Mouse (Mus musculus) lung, postnatal 0 days (tissue): ENCODE data around the gene Yap1. TPM values are rescaled to one million over a fixed set of nuclear protein-coding genes. Genes with fewer than 3 reads are reported as not detected.

ENCODE experiments used
- ATAC-seq: fragments of 200-750 bp; cut with Nextera tagmentation; 2 replicates; pipeline ENCODE4 v1.8.0; 2017; ENCODE audit warnings: moderate library complexity
- DNase-seq: peaks from one replicate; pipeline ENCODE4 v3.0.0-alpha.2; 2016; ENCODE audit warnings: low spot score
- H3K27ac ChIP-seq: fragments of 300-500 bp; sonication (generic); 2 replicates; pipeline ENCODE4 v1.5.1; 2014; ENCODE audit warnings: antibody characterized with exemption, mild to moderate bottlenecking, low read length, mixed read lengths
- H3K27me3 ChIP-seq: fragments of 300-500 bp; sonication (generic); replicated peaks from 2 replicates; pipeline ENCODE4 v1.6.1; 2014; ENCODE audit warnings: low read length, mixed read lengths; ENCODE audit not compliant: insufficient read depth
- H3K36me3 ChIP-seq: fragments of 300-500 bp; sonication (generic); 2 replicates; pipeline ENCODE4 v1.6.1; 2014; ENCODE audit warnings: low read length, mixed read lengths; ENCODE audit not compliant: insufficient read depth
- H3K4me1 ChIP-seq: fragments of 300-500 bp; sonication (generic); 2 replicates; pipeline ENCODE4 v1.6.1; 2014; ENCODE audit warnings: antibody characterized with exemption, low read depth, low read length, mixed read lengths; ENCODE audit not compliant: insufficient read depth
- H3K4me2 ChIP-seq: fragments of 300-500 bp; sonication (generic); replicated peaks from 2 replicates; pipeline ENCODE4 v1.6.1; 2014; ENCODE audit warnings: low read depth, mild to moderate bottlenecking, low read length, moderate library complexity, mixed read lengths
- H3K4me3 ChIP-seq: fragments of 300-500 bp; sonication (generic); 2 replicates; pipeline ENCODE4 v1.5.1; 2014; ENCODE audit warnings: low read depth, low read length
- H3K9ac ChIP-seq: fragments of 300-500 bp; sonication (generic); replicated peaks from 2 replicates; pipeline ENCODE4 v1.6.1; 2014; ENCODE audit warnings: low read depth, mild to moderate bottlenecking
- H3K9me3 ChIP-seq: fragments of 300-500 bp; sonication (generic); 2 replicates; pipeline ENCODE4 v1.6.1; 2016; ENCODE audit warnings: low read length, mixed read lengths
- CTCF ChIP-seq: IDR thresholded peaks from 2 replicates; pipeline ENCODE4 v1.5.1; 2016; ENCODE audit warnings: antibody characterized with exemption, mild to moderate bottlenecking
- EP300 ChIP-seq: IDR thresholded peaks from 2 replicates; pipeline ENCODE4 v1.6.1; 2016; ENCODE audit warnings: antibody characterized with exemption, mild to moderate bottlenecking, control low read depth
- WGBS: fragments of 180-500 bp; shearing (Covaris S2); extraction: QIAGEN DNeasy Blood & Tissue Kit; methylation state at CpG from one replicate; pipeline ENCODE4 v1.1.7; 2014; 5-methylcytosine and 5-hydroxymethylcytosine counted together
- polyA plus RNA-seq: library from polyadenylated mRNA; unstranded; fragments of >200 nt; fragmentation: Nextera tagmentation; extraction: Ambion mirVana; gene quantifications from 2 replicates; pipeline ENCODE4 v1.2.1, GENCODE M21; 2015

Yap1 gene
- polyA plus RNA-seq, 1 experiment from 2014 or later: 17.0 TPM

- Histone ChIP-seq H3K9me3 (no peaks in the 10 kb centered on the region), H3K36me3 (no peaks in the 10 kb centered on the region), H3K27me3 (no peaks in the 10 kb centered on the region), H3K9ac (no peak overlapping the region), H3K4me1 (no peaks in the 10 kb centered on the region), H3K4me2 (no peak overlapping the region), H3K4me3 (no peak overlapping the region), H3K27ac (no peak overlapping the region)
- no peak for TF ChIP-seq EP300
- no peak for TF ChIP-seq CTCF
- WGBS: 77% methylated on average over 11 of the region's 11 CpGs
- DNase-seq: no peak
- ATAC-seq: no peak
Measured at GRCm38 (mm10) chr9:7979153-7979916, 25.1 kb downstream of the Yap1 start.

GRCm38 (mm10) chr9:7978502-7978901, 25.9 kb downstream of the Yap1 start:
- H3K9ac ChIP-seq: no peak overlapping the region
- TF ChIP-seq EP300 (no peak), CTCF (peak; percentile 58)
- no peaks in the 10 kb centered on the region for H3K36me3 ChIP-seq
- no peaks in the 10 kb centered on the region for H3K9me3 ChIP-seq
- no peak overlapping the region for H3K27ac ChIP-seq
- H3K27me3 ChIP-seq: no peaks in the 10 kb centered on the region
- H3K4me3 ChIP-seq: no peak overlapping the region
- 65% methylated on average over 3 of the region's 3 CpGs for WGBS
- no peak overlapping the region for H3K4me2 ChIP-seq
- DNase-seq (peak; percentile 43), ATAC-seq (0 out of 2 replicates have a peak, but pooled peaks have one; percentile 25)
- no peaks in the 10 kb centered on the region for H3K4me1 ChIP-seq

GRCm38 (mm10) chr9:7977587-7977986, 26.8 kb downstream of the Yap1 start:
- Histone ChIP-seq H3K4me3 (no peak overlapping the region), H3K36me3 (no peaks in the 10 kb centered on the region), H3K4me1 (no peaks in the 10 kb centered on the region), H3K9me3 (no peaks in the 10 kb centered on the region), H3K27ac (no peak overlapping the region), H3K9ac (no peak overlapping the region), H3K27me3 (no peaks in the 10 kb centered on the region), H3K4me2 (no peak overlapping the region)
- WGBS: 89% methylated on average over 5 of the region's 5 CpGs
- no peak for ATAC-seq
- no peak for DNase-seq
- TF ChIP-seq CTCF (no peak), EP300 (no peak)

GRCm38 (mm10) chr9:7971993-7972392, 32.4 kb downstream of the Yap1 start:
- no peak overlapping the region for H3K4me2 ChIP-seq
- 80% methylated on average over 2 of the region's 2 CpGs for WGBS
- TF ChIP-seq EP300 (no peak), CTCF (no peak)
- ATAC-seq: no peak
- H3K9ac ChIP-seq: no peak overlapping the region
- no peak overlapping the region for H3K27ac ChIP-seq
- no peaks in the 10 kb centered on the region for H3K9me3 ChIP-seq
- no peak for DNase-seq
- no peak overlapping the region for H3K4me3 ChIP-seq
- no peaks in the 10 kb centered on the region for H3K4me1 ChIP-seq
- H3K36me3 ChIP-seq: 0 out of 2 replicates have a peak, but pooled peaks cover 3% of the 10 kb centered on the region
- no peaks in the 10 kb centered on the region for H3K27me3 ChIP-seq

GRCm38 (mm10) chr9:7967980-7968379, 36.4 kb downstream of the Yap1 start:
- Histone ChIP-seq H3K27me3 (no peaks in the 10 kb centered on the region), H3K4me3 (no peak overlapping the region), H3K27ac (no peak overlapping the region), H3K9ac (no peak overlapping the region), H3K4me1 (no peaks in the 10 kb centered on the region), H3K9me3 (no peaks in the 10 kb centered on the region), H3K4me2 (no peak overlapping the region), H3K36me3 (0 out of 2 replicates have a peak, but pooled peaks cover 3% of the 10 kb centered on the region)
- DNase-seq (no peak), ATAC-seq (no peak)
- TF ChIP-seq CTCF (no peak), EP300 (no peak)
- 94% methylated on average over 1 of the region's 1 CpGs for WGBS

- Histone ChIP-seq H3K27me3 (no peaks in the 10 kb centered on the region), H3K9ac (no peak overlapping the region), H3K4me3 (no peak overlapping the region), H3K27ac (peak overlapping the region; percentile 64; the same call in 1 of the 2 replicates), H3K36me3 (0 out of 2 replicates have a peak, but pooled peaks cover 3% of the 10 kb centered on the region), H3K9me3 (no peaks in the 10 kb centered on the region), H3K4me2 (no peak overlapping the region), H3K4me1 (peaks cover 3% of the 10 kb centered on the region; the same call in 1 of the 2 replicates)
- ATAC-seq (peak; percentile 88), DNase-seq (peak; percentile 79)
- 39% methylated on average over 3 of the region's 3 CpGs for WGBS
- no peak for TF ChIP-seq CTCF
- peak; percentile 89 for TF ChIP-seq EP300
Measured at GRCm38 (mm10) chr9:7965590-7965989, 38.8 kb downstream of the Yap1 start.
